Mouse (Mus musculus): ENCODE results near the gene Cmpk2. TPM values are rescaled to one million over a fixed set of nuclear protein-coding genes. Genes with fewer than 3 reads are reported as not detected.
"Not testable (repeated sequence)": the region's sequence is repeated elsewhere in the genome, so short reads cannot be mapped to it uniquely, and the experiment has no call there.

Cmpk2 gene
- total RNA-seq (2021): 10 to 100 TPM; 16.8 to 18.1 TPM

GRCm38 (mm10) chr12:26469098-26470041, at the start of gene Cmpk2:
TSS of gene Cmpk2 (plus strand) at chr12:26469204.
- peak; percentile 83 for DNase-seq
- intact Hi-C loops (cut with DNase I): no loop called here

DNA sequence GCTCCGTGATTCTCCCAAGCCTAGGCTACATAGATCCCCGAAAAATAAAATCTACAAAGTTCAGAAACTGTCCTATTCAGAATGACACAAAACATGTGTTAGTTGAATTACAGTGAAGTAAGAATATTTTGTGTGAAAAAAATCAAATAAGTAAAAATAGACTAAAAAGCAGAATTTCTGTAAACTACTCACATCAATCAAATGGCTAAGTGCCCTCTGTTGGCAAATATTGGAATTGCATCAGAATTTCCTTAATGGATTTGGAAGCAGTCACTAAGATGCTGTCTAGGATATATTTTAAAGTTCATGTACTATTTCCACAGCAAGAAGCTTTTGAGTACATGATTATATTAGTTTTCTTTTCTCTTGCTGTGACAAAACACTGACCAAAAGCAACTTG, 44.2 kb upstream of the Cmpk2 start:
- intact Hi-C loops (cut with DNase I): no loop called here
- DNase-seq: no peak

DNA sequence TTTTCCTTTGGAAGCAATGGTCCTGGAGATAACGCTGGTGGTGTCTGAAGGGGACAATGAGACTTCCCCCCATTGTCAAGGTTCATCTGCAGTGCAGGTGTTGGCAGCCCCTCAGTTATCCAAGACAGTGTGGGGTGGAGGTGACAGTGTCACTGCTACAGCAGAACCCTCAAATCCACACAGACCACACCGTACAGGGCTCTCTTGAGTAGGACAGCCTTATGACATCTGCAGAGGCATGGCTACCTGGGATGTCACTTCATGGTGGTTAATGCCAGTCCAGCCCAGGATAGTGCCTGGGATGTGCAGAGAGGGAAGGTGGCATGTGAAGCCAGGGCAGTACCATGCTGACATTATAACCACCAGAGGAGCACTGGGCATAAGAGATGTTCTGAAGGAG, 40.2 kb upstream of the Cmpk2 start:
- DNase-seq; intact Hi-C loops (cut with DNase I): not testable (repeated sequence)

DNA sequence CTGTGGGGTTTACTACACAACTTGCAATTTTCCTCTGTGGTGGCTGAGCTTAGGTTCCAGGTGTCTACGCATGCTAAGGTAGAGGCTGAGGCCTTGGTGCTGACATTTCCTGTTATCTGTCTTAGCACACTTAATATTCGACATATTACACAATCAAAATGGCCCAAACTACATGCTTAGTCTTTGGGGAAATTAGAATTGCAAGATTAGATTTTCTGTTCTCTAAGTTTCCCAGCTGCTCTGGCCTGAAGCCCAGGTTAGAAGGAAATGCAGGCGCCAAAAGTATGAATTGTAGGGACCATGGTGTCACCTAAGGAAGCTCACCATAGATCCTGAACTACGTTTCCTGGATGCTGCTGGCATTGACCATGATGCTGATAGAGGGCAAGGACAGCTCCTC, 32.7 kb upstream of the Cmpk2 start:
- intact Hi-C loops (cut with DNase I): no loop called here
- DNase-seq: no peak

GRCm38 (mm10) chr12:26437950-26438349, 31.1 kb upstream of the Cmpk2 start:
- intact Hi-C loops (cut with DNase I): no loop called here

DNA sequence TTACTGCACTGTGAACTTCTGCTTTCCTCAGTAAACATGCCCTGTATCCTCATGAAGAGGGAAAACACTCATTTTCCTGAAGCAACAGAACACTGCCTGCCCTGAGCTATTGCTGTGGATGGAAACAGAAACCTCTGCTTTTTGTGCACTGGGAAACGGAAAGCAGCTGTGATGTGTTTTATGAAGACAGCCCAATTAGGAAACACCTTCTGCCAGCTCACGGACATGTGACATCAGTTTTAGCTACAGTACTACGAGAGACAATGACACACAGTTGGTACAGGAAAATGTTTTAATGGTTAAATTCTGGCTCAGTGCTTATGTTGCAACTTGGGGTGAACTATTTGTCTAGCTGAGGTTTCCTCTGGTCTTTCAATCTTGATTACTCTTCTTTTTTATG, 29.6 kb upstream of the Cmpk2 start:
- intact Hi-C loops (cut with DNase I): no loop called here
- no peak for DNase-seq

More at GRCm38 (mm10) chr12:26437950-26438349, 31.1 kb upstream of the Cmpk2 start:
- peak; percentile 21 for DNase-seq

GRCm38 (mm10) chr12:26444054-26444453, 24.9 kb upstream of the Cmpk2 start:
- intact Hi-C loops (cut with DNase I): no loop called here
- peak; percentile 75 for DNase-seq

GRCm38 (mm10) chr12:26444511-26444910, 24.5 kb upstream of the Cmpk2 start:
- intact Hi-C loops (cut with DNase I): no loop called here
- DNase-seq: no peak

DNA sequence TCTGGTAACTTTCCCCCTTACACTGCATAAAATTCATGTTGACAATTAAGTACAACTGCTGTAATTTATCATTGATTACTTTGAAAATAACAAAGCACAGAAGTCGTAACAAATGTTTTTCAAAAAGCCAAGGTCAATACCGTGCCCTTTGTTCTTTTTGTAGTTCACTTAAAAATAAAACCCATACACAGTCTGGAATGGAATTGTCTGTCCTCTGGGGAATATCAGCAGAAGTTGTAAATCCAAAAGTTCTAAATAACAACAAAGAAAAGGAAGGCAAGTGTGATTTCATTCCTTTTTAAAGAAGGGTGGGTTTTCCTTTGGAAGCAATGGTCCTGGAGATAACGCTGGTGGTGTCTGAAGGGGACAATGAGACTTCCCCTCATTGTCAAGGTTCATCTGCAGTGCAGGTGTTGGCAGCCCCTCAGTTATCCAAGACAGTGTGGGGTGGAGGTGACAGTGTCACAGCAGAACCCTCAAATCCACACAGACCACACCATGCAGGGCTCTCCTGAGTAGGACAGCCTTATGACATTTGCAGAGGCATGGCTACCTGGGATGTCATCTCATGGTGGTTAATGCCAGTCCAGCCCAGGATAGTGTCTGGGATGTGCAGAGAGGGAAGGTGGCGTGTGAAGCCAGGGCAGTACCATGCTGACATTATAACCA, 22.5 kb upstream of the Cmpk2 start:
- intact Hi-C loops (cut with DNase I): no loop called here
- DNase-seq: no peak

DNA sequence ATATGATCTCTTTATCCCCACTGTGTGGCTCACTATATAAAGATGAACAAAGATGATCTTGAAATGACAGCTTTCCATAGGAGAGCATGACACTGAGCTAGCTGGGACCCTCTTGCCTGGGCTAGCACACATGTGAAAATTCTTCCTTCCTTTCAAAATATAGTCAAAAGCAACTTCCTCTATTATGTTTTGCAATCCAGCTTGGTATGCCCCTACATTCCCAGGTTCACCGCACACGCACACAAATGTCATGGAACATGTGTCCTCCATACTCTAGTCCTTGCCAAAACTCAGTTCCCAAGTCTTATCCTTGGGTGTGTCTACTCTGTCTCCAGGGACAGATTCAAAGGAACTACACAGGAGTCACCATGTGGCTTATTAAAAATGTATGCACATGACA, 19.5 kb upstream of the Cmpk2 start:
- intact Hi-C loops (cut with DNase I): no loop called here
- DNase-seq: no peak

GRCm38 (mm10) chr12:26451150-26451549, 17.9 kb upstream of the Cmpk2 start:
- intact Hi-C loops (cut with DNase I): no loop called here

DNA sequence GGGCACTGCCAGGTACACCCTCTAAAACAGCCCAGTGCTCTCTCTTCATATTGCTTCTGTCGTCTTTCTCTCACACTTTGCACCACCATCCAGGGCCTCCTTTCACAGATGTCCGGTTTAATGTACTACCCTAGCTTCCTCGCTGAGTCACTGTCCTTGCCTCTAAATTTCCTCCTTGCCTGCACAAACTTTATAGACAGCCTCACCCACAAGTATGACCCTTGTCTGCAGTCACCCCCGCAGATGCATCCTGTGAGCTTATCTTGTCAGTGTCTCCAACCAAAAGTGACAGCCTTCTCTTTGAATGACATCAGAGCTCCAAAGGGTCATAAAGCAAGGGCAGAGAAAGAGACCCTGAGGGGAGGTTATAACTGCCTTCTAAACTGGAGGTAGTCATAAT, 16.1 kb upstream of the Cmpk2 start:
- DNase-seq: no peak
- intact Hi-C loops (cut with DNase I): no loop called here

More at GRCm38 (mm10) chr12:26451150-26451549, 17.9 kb upstream of the Cmpk2 start:
- DNase-seq: no peak

DNA sequence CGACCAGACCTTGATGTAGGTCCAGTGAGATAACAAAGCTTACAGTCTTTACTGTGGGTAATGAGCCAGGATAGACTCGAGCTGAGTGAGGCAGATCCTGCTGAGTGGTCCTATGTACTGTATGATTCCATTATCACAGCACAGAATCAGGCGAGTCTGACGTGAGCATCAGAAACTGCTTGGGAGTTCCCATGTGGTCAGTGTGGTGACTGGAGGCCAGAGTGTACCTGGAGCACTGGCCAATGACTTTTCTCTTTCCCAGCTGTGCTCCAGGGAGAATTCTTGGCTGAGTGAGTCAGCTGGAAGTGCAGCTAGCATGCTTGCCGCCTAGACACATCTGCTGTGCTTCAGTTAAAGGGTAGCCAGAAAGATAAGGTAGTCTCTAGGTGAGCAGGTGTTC, 14.3 kb upstream of the Cmpk2 start:
- no peak for DNase-seq
- intact Hi-C loops (cut with DNase I): no loop called here

- peak; percentile 48 for DNase-seq
- intact Hi-C loops (cut with DNase I): no loop called here
These were observed 12.8 kb upstream of the Cmpk2 start, which contains the start of gene Rsad2 for GRCm38 (mm10) chr12:26456028-26456698. TSS of gene Rsad2 (minus strand) at chr12:26456452.

- intact Hi-C loops (cut with DNase I): no loop called here
- no peak for DNase-seq
These were observed 8.9 kb upstream of the Cmpk2 start for GRCm38 (mm10) chr12:26460091-26460490.

DNA sequence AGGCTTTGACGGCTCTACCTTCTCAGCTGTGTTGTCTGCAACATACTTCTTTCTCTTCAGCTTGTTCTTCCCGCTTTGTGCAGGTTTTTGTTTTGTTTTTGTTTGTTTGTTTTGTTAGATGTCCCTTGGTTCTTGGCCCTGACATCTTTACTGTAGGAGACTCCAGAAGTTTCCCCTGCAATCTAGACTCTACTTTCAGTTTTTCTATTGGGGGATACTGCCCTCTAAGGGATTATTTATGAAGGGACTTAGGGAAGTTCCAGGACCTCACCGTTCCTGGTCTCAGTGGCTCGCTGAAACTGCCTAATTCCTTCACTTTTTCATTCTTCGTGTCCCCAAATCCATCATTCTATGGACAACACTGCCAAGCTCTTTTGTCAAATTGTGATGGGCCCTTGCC, 3.4 kb upstream of the Cmpk2 start:
- intact Hi-C loops (cut with DNase I): no loop called here
- no peak for DNase-seq

GRCm38 (mm10) chr12:26470042-26470409, 1.0 kb downstream of the Cmpk2 start:
- DNase-seq: no peak
- intact Hi-C loops (cut with DNase I): no loop called here

GRCm38 (mm10) chr12:26471376-26471775, 2.4 kb downstream of the Cmpk2 start:
- no peak for DNase-seq
- intact Hi-C loops (cut with DNase I): no loop called here

- intact Hi-C loops (cut with DNase I): no loop called here
These were observed 3.9 kb downstream of the Cmpk2 start for GRCm38 (mm10) chr12:26472770-26473481.

GRCm38 (mm10) chr12:26473746-26474145, 4.7 kb downstream of the Cmpk2 start:
- no peak for DNase-seq
- intact Hi-C loops (cut with DNase I): no loop called here

More at GRCm38 (mm10) chr12:26472770-26473481, 3.9 kb downstream of the Cmpk2 start:
- no peak for DNase-seq

DNA sequence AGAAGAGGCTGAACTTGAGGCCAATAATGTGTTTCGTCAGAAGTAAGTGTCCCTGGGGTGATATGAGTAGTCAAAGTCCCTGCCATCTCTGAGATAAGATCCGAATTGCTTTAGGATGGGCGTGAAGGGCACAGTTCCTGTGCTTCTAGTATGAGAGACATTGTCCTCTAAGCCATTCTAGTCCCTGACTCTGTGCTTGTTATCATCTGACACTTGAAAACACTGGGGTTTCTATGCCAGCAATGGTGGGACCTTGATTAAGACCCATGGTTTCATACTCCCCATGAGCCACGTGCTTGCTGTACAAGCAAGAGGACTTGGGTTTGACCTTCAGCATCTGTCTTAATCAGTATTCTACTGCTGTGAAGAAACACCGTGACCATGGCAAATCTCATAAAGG, 8.2 kb downstream of the Cmpk2 start:
- intact Hi-C loops (cut with DNase I): no loop called here
- no peak for DNase-seq
